Mouse (Mus musculus): ENCODE results near the gene Cyp2j6.

GRCm38 (mm10) chr4:96545976-96546375 is 7.5 kb downstream of the Cyp2j6 start:
- no peak for TF ChIP-seq CTCF (IDR thresholded peaks at IDR 0.05 in 2 of 3, conservative IDR thresholded peaks at IDR 0.05 in 1 of 3; ENCODE audit: control insufficient read depth in 1 of 3, insufficient read depth in 1 of 3, low read depth in 2 of 3, low read length in 3 of 3, poor library complexity in 1 of 3, severe bottlenecking in 1 of 3)
- no peak for TF ChIP-seq MAX (IDR thresholded peaks at IDR 0.05; ENCODE audit: low read length)
- TF ChIP-seq GATA1 (IDR thresholded peaks at IDR 0.05; ENCODE audit: low read depth, low read length): no peak
- no peak for TF ChIP-seq CHD1 (IDR thresholded peaks at IDR 0.05; ENCODE audit: low read depth, low read length)
- no peak for TF ChIP-seq RCOR1 (IDR thresholded peaks at IDR 0.05; ENCODE audit: low read depth, low read length)
- TF ChIP-seq HCFC1 (IDR thresholded peaks at IDR 0.05; ENCODE audit: low read depth, low read length): no peak
- TF ChIP-seq ZNF384 (IDR thresholded peaks at IDR 0.05; ENCODE audit: low read depth, low read length): no peak
- TF ChIP-seq EP300 (IDR thresholded peaks at IDR 0.05; ENCODE audit: low read depth in 1 of 2, low read length in 2 of 2): no peak
- no peak for TF ChIP-seq ELF1 (IDR thresholded peaks at IDR 0.05; ENCODE audit: low read depth, low read length)
- no peak for TF ChIP-seq E2F4 (IDR thresholded peaks at IDR 0.05; ENCODE audit: borderline replicate concordance, low read depth, low read length)

All from MEL (cell line).